Mouse (Mus musculus) cerebellum, adult 9-10 months (tissue): ENCODE measurements around the gene Ice2.

Experiments used
- DNase-seq: peaks from one replicate; pipeline ENCODE4 v3.0.0; 2022

Ice2 gene

GRCm38 (mm10) chr9:69397760-69398452, at the start of gene Ice2:
Gene Ice2, plus strand, starts transcription at chr9:69397906.
- peak; percentile 79 for DNase-seq

DNA sequence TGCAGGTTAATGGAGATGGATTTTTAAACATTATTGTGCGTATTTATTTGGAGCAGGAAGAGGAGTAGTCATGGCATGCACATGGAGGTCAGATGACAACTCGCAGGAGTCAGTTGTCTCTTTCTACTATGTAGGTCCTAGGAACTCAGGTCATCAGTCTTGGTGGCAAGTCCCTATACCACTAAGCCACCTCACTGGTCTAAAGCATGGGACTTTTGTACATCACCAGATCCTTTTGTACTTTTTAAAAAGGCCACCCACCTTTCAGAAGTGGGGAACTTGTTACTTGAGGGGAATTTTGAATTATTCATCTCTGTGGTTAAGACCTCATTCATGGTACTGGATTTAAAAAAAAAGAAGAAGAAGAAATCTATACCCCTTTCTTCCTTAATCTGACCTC, 48.2 kb upstream of the Ice2 start:
- DNase-seq, result no peak

DNA sequence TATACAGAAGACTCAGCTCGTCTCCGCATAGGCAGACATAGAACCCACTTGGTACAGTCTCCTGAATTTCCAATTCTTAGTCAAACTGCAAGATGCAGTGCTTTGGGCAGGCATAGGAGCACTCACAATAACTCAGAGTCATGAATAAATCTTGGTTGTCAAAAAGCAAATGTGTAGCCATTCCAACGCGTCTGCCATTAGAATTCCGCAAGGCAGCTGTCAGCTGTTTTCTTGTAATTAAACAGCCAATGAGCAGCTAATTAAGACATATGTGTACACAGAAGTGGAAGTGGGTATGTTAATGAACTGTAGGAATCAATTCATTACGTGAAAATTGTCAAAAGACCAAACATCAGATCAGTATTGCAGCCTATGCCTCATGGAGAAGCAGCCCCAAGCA, 43.5 kb upstream of the Ice2 start:
- DNase-seq, result no peak

- DNase-seq, result peak; percentile 65
Measured at GRCm38 (mm10) chr9:69357834-69358233, 39.9 kb upstream of the Ice2 start.

DNA sequence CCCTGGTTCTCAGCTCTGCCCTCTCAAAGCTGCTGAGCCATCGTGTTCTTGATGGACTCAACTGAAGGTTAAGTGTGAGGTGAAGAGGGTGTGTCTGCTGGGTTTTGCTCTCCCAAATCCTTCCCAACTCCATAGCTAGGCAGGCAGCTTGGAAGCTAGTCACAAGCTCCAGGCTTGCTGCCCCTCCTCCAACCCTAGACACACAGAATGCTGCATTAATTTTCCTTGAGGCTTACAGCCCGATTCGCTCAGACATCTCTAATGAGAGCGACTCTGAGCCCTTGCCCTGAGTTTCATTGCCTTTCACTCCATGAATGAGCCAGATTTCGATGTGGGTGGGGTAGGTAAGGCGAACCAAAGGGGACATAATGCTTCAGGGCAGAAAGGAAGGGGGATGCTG, 38.9 kb upstream of the Ice2 start:
- DNase-seq, result no peak

GRCm38 (mm10) chr9:69361951-69362445, 35.7 kb upstream of the Ice2 start:
- DNase-seq, result no peak

GRCm38 (mm10) chr9:69362766-69363165, 34.9 kb upstream of the Ice2 start:
- DNase-seq, result no peak

DNA sequence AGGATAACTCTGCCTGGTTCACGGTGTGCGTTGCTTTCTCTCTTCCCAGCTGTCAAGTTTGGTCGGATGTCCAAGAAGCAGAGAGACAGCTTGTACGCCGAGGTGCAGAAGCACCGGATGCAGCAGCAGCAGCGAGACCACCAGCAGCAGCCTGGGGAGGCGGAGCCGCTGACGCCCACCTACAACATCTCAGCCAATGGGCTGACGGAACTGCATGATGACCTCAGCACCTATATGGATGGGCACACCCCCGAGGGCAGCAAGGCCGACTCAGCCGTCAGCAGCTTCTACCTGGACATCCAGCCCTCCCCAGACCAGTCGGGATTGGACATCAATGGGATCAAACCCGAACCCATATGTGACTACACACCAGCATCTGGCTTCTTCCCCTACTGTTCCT, 33.6 kb upstream of the Ice2 start:
- DNase-seq, result no peak

- DNase-seq, result no peak
Measured at GRCm38 (mm10) chr9:69367055-69367454, 30.7 kb upstream of the Ice2 start.

DNA sequence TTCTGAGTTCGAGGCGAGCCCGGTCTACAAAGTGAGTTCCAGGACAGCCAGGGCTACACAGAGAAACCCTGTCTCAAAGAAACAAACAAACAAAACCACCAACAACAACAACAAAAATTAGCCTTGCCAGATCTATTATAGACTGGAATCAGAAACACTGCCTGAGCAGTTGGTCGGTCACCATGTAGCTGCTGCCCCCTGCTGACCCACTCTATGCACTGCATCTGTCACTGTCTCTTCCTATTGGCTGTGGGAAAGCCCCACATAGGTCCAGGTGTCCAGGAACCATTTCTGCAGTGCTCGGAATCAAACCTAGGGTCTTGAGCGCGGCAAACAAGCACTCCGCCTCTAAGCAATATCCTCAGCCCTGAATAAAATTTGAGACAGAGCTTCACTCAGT, 29.6 kb upstream of the Ice2 start:
- peak; percentile 86 for DNase-seq

DNA sequence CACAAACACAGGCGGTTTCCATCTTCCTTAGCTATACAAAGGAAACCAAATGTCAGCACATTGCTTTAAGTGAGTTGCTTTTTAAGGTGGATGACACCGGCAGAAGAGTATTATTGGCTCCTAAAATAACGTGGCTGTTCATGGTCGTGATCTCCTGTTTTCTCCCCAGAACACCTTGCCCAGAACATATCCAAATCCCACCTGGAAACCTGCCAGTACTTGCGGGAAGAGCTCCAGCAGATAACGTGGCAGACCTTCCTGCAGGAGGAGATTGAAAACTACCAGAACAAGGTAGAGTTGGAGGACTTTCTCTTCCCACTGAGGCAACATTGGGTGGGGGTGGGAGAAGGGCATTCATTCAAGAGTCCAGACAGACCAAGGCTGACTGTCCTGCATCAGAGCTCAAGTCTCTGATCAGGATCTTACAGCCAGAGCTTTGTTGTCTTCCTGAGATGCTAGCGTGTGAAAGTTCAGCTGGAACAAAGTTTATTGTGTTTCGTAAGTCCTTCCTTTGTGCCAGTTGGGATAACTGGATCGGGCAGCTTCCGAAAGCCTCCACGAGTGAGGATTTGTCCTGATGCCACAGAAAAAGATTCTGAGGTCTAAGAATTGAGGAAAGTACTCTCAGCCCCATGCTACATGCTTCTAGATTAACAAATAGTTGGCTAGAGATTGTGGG, 26.5 kb upstream of the Ice2 start:
- peak; percentile 57 for DNase-seq

DNA sequence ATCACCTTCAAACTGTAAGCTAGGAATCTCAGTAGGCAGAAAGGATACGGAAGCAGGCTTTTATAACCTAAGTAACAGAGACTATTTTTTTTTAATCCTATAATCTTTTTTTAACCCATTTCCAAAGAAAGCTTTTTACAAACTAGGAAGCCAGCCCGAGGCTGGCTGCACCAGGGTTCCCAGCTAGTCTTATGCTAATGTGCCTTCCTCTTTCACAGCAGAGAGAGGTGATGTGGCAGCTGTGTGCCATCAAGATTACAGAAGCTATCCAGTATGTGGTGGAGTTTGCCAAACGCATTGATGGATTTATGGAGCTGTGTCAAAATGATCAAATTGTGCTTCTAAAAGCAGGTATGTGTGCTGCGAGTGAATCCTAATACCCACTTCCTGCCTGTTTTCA, 24.8 kb upstream of the Ice2 start:
- DNase-seq, result no peak

- DNase-seq, result no peak
Measured at GRCm38 (mm10) chr9:69376982-69377653, 20.6 kb upstream of the Ice2 start.

- no peak for DNase-seq
Measured at GRCm38 (mm10) chr9:69377654-69378045, 20.1 kb upstream of the Ice2 start.

DNA sequence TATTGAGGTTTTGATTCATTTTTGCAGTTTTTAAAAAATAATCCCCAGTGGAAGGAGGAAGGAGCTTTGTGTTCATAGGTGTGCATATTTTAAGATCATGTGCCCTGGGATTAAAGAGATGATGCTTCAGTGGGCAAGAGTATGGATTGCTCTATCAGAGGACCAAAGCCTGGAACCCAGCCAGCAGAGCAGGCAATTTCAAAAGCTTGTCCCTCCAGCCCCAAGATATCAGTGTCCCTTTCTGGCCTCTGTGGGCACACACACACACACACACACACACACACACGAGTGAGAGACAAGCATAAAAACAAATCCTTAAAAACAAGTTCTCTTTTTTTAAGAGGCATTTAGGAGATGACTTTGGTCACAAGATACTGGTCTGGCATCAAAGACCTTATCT, 17.2 kb upstream of the Ice2 start:
- no peak for DNase-seq

GRCm38 (mm10) chr9:69381741-69382140, 16.0 kb upstream of the Ice2 start:
- DNase-seq, result no peak

- DNase-seq, result no peak
Measured at GRCm38 (mm10) chr9:69384475-69384874, 13.2 kb upstream of the Ice2 start.

GRCm38 (mm10) chr9:69384905-69385304, 12.8 kb upstream of the Ice2 start:
- DNase-seq, result no peak

- DNase-seq, result no peak
Measured at GRCm38 (mm10) chr9:69387296-69387695, 10.4 kb upstream of the Ice2 start.

DNA sequence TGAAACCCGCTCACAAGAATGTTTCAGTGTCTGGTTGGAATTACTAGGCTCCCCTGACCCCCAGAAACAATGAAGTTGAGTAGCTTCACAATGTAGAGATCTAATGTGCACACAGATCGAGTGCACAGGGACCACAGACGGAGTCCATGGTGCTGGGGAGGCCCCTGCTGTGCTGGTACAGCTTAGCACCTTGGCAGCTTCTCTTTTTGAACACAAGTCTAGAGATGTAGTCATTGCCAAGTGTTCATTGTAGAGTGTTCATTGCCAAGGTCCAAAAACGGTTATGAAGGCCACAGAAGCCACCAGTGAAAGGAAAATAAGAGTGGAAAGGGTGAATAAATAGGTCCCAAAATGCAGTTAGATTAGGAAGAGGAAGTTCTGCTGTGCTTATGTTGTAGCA, 7.1 kb upstream of the Ice2 start:
- peak; percentile 52 for DNase-seq

DNA sequence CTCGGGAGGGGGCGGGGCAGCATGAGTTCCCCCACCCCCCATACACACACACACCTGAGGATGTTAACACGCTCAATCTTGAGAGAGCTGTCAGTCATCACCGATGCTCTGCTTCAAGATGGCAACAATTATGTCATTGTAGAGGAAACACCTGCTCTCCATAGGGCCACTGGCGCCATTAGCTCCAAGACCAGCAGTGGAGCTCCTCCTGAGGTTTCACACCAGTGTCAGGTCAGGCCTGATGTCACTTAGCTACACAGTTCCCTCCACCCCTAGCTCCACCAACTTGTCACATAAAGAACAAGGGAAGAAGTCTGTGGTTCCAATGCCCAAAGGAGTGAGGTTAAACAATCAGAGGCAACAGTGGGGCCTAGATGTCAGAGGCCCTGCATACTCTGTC, 3.5 kb upstream of the Ice2 start:
- DNase-seq, result no peak

GRCm38 (mm10) chr9:69397432-69397759, 310 bp upstream of the Ice2 start:
- no peak for DNase-seq

- DNase-seq, result no peak
Measured at GRCm38 (mm10) chr9:69398453-69398850, 746 bp downstream of the Ice2 start.

GRCm38 (mm10) chr9:69404671-69405070, 7.0 kb downstream of the Ice2 start:
- DNase-seq, result no peak
